Mouse (Mus musculus) lung, postnatal 25 days (tissue): ENCODE results near the gene Padi6.

ENCODE experiments used
- DNase-seq: peaks from one replicate; pipeline ENCODE4 v3.0.0; 2022; ENCODE audit warnings: low spot score

Gene Padi6

DNA sequence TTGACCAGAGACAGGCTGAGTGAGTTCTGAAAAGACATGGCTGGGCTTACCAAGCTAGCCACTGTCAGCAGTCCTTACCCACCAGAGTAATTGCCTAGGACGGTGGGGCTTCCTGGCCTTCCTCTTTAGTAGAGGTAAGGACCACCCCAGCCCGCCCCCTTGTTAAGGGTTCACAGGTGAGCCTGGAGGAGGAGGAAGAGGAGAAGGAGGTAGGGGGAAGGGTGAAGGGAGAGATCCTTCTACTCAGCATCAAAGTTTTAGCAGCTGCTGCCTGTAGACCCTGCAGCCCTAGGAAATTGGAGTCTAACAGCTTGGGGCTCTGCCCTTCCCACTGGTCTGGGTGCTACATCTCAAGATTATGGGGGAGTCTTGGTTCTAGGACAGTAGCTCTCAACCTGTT lies at the start of gene Padi6:
Gene Padi6 (minus strand): TSS at position 101 of the 400 bp plus-strand sequence.
- DNase-seq, result no peak

DNA sequence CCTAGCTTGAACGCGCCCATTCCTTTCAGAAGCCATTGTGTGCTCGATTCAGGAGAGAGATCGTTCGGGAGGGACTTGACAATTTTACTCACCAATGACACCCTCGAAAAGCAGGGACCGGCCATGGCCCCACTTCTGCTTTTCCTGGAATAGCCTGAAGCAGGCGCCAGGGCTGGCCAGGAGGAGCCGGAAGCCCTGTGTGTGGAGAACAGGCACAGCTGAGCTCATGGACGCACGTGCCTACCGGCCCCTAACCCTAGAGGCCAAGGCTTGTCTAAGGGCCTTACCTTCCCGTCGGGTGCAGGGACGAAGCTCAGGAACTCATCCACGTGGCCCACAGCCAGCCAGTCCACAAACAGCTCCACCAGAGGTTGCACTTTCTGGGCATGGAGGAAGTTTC lies 48.6 kb upstream of the Padi6 start:
- no peak for DNase-seq

DNA sequence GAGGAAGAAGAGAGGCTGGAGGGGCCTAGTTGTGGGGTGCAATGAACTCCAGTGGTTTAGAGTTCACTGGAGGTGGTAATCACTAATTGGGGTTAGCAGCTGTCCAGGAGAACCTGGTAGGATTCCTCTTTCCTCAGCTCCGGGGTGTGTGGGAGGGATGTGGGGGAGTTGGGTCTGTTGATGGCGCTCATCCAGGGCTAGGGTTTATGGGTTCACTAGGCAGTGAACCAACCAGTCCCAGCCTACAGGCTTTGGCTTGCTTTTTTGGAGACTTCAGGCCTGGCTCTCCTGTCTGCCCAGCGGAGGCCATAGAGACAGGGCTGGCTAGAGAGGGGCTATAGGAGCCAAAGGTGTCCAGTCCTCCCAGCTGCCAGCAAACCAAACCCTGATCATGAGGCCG lies 47.5 kb upstream of the Padi6 start:
- no peak for DNase-seq

DNA sequence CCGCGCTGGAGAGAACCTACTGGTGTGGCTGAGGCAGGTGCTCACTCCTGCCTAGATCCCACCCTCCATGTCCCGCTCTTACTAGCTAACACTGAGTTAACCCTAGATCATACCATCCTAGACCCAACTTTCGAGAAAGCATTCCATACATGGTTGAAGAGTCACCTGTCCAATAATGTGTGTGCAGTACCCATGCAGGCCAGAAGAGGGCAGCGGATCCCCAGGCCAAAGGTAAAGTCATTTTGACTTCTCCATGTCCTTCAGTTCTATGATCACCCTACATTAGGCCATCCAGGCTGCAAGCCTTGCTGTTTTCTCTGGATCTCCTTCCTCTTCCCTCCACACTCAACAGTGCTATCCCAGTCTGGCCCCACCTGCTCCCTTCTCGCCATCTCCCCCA lies 46.5 kb upstream of the Padi6 start:
- DNase-seq, result peak; percentile 55

DNA sequence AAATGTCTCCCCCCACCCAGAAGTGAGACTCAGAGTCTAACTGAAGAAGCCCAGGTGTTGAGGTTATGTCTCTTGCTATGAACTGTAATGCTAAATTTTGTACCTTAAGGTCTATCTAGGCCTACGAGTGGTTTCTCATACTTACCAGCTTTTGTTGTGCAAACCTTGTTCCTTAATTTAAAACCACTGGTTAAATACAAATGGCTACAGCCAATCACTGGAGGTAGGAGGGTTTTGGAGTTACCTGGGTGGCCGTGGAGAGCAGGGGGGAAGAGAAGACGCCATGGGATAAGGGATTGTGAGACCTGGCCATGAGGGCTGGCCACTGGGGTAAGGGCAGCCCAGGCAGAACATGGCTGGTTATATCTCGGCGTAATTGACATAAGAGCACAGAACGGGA lies 45.8 kb upstream of the Padi6 start:
- DNase-seq, result no peak

DNA sequence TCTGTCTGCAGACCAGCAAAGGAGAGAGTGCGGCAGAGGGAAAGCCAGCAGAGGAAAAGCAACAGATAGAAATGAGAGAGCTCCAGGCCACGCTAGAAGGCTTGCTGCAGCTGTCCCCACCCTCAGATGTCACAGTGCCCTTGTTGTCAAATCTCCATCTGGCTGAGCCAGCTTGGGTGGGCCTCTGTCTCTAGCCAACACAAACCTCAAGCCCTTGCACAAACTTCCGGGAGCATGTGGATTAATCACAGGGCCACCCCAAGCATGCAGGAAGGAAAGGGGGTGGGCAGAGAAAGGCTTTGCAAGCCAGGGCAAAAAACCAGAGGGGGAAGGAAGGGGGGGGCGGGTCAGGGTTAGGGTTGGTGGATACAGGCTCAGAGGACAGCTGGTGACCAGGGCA lies 45.0 kb upstream of the Padi6 start:
- DNase-seq, result peak; percentile 75

DNA sequence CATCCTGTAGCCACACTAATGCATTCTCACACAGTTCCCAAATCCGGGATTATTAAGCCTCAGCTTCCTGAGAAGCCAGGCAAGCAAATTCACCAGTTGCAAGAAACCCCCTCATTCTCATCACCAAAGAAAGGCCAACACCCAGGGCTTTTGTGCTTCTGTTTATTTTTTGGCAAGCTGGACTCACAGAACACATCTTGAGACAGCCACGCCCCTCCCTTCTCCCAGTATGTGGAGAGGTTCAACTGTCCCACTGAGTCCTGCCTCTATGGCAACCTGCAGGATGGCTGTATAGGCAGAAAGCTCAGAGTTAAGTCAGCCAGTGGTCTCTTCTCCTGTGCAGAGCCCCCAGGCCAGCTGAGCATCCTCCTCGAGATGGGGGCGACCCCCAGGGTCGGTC lies 42.8 kb upstream of the Padi6 start:
- DNase-seq, result no peak

DNA sequence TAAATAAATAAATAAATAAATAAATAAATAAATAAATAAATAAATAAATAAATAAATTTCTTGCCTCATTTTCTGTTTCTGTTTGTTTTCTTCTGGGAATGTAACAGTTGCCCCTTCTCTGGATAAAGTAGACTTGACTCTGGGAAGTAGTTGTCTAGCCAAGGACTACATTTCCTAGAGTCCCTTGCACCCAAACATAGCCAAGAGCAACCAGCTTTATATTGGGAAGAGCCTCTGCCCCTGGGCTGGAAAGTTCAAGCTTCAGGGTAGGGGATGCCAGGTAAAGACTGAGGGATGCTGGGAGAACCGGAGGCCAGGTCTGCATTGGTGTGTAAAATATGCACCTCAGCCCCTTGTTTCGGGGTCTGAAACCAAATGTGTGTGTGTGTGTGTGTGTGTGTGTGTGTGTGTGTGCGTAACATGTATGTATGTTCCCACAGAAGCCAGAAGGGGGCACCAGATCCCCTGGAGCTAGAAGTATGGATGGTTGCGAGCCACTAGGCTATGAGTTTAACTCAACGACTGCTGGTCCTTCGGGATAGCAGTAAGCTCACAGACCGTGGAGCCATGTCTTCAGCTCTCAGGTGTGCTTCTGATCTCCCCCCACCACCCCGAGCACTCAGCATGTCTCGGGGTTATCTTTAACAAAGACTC lies 42.0 kb upstream of the Padi6 start:
- DNase-seq, result no peak

DNA sequence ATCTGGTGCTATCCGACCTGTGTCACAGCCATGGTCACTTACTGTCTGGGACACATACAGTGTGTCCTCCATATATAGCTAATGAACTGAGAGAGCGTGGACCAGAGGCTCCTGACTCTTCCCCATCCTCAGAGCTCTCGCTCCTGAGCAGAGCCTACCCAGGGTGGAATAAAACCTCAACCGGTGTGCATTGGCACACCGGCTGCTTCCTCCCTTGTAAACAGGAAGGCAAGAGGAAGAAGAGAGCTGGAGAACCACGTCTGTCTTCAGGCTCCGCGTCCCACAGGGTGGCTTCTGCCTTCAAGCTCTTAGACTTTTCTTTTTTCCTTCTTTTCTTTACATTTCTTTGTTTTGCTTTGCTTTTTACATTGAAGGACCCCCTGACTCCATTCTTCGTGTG lies 40.4 kb upstream of the Padi6 start:
- no peak for DNase-seq

DNA sequence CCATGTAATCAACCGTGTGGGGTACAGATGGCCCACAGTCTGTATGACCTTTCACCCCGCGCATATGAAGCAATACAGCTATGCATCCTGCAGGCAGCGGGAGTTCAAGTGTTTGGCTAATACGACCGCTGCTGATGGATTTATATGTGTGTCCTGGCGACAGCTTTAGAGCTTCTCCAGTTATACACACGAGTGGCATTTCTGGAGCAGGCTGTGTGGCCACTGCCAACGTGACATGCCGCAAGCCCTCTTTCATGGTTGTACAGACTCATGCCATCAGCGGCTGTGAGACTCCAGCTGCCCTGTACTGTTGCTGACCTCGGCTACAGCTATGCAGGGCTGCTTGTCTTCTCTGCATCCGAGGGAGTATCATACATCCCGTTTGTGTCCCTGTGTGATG lies 38.1 kb upstream of the Padi6 start:
- no peak for DNase-seq

DNA sequence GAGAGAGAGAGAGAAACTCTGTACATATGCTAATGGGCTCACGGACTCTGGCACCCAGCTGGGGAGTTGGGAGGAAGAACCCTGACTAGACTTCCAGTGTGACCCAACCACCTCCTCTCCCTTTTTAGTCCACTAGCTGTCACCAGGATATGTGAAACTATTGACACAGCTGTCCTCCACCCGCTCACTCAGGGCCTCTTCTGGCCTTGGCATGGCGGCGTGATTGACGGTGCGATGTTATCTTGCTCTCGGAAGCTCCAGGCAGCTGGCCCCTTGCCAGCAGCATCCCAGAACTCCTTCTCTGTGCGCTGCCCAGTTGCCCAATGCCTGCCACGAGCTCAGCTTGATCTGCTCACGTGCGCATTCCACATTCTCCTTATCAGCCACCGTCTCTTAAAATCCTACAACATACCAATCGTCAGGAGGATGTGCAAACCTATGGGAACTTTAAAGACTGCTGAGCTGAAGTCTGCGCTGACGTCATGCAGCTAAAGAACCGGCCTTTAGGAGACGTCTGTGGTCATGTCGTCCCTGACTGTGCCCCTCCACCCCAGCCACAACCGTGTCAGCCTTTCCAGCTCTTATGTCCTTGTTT lies 37.5 kb upstream of the Padi6 start:
- DNase-seq, result peak; percentile 23

DNA sequence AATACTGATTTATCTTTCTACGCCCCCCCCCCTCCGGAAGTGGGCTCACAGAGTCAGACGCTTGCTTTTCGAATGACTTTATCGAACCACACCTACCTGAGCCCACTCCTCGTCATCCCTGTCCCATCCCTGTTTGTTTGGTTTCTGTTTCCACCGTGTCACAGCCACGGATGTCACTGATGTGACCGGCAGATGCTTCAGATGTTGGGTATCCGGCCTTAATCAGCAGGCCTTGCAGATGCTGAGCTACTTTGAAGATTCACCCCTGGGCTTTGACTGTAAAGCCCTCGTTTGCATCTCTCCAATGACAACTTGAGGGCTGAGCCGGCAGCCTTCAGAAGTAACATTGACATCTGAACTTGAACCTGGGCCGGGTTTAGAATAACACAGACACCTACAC lies 34.2 kb upstream of the Padi6 start:
- DNase-seq, result no peak

DNA sequence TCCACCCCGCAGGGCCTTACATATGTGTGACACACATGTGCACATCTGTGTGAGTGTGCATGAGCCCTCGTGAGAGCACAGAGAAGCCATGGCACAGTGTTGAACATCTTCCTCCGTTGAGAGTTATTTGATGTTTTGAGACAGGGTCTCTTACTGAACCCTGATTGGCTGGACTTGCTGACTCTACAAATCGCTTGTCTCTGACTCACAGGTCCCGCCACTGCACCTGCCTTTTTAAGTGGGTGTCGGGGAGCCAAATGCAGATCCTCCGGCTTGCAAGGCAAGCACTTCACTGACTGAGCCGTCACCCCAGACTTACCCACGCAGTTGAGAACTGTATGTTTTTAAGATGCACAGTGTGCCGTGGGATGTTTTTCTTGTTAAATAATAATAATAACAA lies 33.4 kb upstream of the Padi6 start:
- no peak for DNase-seq

DNA sequence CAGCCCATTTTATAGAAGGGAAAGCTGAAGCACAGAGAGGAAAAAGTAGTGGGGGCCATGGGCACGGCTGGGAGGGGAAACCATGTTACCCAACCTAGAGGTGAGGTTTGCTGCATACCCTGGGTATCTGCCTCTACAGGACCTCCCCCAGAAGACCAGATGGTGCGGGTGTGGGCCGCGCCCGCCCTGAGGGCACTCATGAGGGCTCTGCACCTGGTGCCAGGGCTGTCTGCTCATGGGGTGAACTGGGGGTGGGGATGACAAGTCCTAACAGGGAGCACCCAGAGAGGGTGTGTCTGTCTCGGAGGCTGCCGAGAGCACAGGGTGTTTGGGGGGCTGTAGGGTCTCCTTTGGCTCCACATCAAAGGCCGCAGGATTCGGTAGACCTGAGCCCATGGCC lies 32.5 kb upstream of the Padi6 start:
- DNase-seq, result no peak

DNA sequence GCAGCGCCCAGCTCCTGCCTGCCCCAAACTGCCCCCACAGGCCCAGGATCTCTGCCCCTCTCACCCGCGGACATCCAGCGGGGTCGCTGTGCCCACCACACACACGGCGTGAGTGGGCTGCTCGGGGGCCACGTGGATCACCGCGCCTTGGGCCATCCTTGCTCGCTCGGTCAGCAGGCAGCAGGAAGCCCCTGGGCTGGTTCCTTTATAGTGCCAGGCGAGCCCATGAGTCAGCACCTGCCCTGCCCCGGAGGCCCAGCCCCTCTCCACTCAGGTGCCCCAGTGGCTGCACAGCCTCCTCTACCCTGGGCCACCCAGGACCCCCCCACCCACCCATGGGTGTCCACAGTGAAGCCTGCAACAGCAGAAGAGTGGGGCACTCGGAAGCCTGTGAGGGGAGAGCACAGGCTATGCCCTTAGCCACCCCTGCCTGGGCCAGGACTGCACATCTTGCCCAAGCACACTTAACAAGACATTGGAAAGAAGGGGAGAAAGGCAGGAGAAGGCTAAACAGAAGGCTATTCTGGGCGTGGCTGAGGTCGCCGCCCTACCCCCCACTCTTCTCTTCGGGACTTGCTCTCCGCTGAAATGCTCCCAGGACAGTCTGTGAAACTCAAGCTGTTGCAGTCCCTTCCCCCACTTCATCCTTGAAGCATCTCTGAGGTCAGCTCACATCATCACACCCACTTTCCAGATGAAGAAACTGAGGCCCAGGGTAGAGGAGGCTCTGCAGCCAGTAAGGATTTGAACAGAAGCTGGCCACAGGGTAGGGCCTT lies 31.8 kb upstream of the Padi6 start, which contains the start of gene Padi4:
Gene Padi4 (minus strand): TSS at position 212 of the 776 bp plus-strand sequence.
- DNase-seq, result no peak

DNA sequence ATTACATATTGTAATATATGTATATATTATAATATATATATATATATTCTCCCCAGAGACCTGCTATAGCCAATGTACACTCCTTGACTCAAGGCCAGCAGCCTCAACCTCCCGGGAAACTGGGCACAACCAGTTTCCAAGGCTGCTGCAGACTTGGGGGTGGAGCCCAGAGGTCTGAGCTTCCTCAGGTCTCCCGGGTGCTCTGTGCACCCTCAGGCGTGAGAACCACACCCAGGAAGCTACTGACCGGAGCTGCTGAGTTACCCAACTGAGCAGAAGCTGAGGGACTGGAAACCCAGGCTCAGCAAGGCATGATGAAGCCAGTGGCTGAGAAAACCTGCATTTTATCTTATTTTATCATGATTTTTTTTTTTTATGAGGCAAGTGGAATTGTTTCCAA lies 28.6 kb upstream of the Padi6 start:
- peak; percentile 52 for DNase-seq

DNA sequence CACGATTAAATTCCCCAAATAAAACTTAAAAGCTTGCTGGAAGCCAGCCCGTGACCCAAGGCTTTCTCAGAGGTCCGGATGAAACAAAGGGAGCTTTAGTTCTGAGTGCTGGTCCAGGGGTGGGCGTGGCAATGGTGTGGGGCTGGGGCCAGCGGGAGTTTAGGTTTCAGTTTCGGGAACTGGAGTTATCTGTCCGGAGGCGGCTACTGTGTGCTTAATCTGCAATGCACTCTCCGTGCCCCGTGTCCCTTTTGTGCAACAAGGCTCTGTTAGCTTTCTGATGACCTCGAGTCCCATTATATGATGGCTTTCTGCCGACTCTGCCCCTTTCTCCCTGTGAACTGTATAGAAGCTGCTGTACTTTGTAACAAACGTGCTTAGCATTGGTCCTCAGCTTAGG lies 28.0 kb upstream of the Padi6 start:
- peak; percentile 52 for DNase-seq

DNA sequence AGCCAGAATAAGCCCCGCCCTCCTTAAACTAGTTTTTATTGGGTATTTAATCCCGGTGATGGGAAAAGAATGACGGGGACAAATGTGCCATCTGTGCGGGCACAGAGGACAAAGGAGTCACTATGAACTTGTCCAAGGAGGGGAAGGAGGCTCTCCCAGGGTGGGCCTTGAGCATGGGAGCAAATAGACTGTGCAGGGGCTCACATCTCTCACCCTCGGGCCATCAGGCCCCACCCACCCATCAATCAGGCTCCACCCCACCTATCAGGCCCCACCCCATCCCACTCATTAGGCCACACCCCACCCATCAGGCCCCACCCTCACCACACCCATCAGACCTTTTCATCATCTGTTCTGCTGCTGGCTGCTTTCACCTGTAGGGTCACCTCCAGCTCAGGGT lies 26.5 kb upstream of the Padi6 start:
- DNase-seq, result no peak

DNA sequence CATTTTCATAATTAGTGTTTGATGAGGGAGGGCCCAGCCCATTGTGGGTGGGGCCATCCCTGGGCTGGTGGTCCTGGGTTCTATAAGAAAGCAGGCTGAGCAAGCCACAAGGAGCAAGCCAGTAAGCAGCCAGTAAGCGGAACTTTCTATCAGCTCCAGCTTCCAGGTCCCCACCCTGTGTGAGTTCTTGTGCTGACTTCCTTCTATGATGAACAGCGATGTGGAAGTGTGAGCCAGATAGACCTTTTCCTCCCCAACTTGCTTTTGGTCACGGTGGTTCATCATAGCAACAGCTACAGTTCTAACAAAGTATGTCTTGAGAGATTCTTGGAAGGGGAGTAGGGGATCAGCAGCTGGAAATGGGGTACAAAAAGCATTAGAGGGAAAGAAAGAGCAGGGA lies 23.5 kb upstream of the Padi6 start:
- DNase-seq, result no peak

DNA sequence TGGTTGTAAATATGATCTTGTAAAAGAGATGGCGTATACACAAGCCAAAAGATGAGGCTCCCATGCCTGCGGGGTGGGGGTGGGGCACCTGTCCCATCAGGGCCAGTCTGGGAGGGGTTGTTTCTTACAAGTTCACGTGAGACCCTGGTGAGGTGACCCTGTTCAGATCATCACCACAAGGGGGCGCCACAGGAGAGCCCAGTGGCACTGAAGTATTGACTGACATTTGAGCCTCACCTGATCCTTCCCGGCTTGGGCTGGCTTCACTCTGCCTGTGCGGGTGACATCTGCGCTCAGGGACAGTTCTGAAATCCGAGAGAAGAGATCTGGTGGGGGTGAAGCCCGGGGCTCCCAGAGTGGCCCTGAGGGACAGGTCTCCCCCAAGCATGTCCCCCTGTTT lies 20.7 kb upstream of the Padi6 start:
- DNase-seq, result peak; percentile 58

DNA sequence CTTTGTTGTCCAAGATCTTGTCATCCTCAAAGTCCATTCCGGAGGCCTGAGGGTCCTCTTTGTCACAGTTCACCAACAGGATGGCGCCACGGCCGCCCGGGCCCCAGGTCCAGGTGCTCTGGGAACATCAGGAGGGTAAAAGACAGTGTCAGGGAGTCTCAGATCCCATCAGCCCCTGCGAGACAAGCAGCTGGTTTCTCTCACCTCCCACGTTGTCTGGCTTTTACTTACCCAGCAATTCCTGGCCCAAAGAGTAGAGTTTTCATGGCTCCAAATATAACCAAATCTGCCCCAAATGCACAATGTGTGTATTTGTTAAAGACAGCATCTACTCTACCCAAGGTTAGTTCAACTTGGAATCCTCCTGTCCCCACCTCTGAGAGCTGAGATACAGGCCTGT lies 19.2 kb upstream of the Padi6 start:
- no peak for DNase-seq

DNA sequence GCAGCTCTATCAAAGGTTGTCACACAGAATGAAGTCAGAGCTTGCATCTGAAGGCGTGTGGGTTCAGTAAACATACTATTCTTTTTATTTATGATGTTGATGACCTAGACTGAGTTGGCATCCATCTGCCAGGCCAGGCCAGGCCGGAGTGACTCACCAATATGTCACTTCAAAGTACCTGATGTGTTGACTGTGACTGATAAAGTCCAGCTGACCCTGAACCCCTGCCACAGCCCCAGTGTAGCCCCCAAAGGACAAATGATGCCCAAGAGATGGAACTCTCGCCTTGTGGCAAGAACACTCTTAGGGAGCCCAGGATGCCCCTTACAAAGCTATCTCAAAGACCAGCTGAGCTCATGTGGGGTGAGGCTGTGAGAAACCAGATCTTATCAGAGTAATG lies 13.4 kb upstream of the Padi6 start:
- DNase-seq, result no peak

DNA sequence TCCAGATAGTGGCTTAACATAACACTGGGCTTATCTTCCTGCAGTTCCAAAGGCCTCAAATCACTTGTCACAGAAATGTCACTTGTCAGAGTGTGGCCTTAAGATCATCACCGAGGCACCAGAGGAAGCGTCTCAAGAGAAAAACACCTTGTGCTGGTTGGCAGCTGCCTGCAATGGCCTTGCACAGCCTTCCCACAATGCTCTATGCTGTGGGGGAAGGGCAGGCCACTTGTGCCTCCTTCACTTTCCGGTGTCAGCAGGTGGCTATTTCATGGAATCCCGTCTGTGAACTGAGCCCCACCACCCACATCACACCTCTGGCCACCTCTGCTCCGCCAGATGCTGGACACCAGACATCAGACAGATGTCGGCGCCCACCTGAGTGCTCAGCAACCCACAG lies 10.9 kb upstream of the Padi6 start:
- DNase-seq, result no peak

DNA sequence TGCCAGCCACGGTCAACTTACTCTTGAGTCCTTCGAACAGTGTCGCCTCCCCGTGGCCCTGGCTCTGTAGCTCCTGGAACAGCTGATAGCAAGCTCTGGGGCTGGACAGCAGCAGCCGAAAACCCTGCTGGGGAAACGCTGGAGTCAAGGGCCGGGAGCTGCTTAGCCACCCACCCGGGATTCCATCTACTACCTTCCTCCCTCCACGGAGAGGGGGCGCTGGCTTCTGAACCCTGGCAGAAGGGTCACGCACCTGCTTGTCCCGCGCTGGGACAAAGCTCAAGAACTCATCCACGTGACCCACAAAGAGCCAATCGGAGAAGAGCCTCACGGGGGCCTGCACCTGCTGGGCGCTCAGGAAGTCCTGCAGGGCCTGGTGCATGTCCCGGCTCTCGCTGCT lies 7.9 kb upstream of the Padi6 start:
- peak; percentile 51 for DNase-seq
